Mouse (Mus musculus) urinary bladder, postnatal 4 days (tissue): Measurements from ENCODE around the gene Gpr21.
A peak's percentile ranks its signal among the peaks of the same experiment; 100 is the strongest.
"Not testable (repeated sequence)": the region's sequence is repeated elsewhere in the genome, so short reads cannot be mapped to it uniquely, and the experiment has no call there.

Experiments used
- DNase-seq, 2 experiments: peaks; one replicate each; pipeline ENCODE4 v3.0.0; 2021 to 2022; ENCODE audit warnings: low spot score in 2 of 2

Gene Gpr21

GRCm38 (mm10) chr2:37516030-37516710, at the start of gene Gpr21:
Gpr21 (plus strand) TSS chr2:37516332.
- DNase-seq, result no peak

GRCm38 (mm10) chr2:37479559-37479958, 36.6 kb upstream of the Gpr21 start:
- DNase-seq, result no peak

GRCm38 (mm10) chr2:37480039-37480438, 36.1 kb upstream of the Gpr21 start:
- no peak for DNase-seq

DNA sequence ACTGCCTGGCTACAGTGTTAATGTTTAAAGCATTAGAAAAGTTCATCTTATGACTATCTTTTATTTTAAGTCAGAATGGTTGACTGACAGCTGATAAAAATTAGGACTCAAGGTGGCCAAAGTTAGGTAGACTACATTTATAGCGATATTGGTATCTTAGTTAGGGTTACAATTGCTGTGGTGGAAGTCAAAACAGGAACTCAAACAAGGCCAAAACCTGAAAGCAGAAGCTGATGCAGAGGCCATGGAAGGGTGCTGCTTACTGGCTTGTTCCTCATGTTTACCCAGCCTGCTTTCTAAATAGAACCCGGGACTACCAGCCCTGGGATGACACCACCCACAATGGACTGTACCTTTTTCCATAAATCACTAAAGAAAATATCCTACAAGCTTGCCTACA, 32.0 kb upstream of the Gpr21 start:
- DNase-seq, result no peak

DNA sequence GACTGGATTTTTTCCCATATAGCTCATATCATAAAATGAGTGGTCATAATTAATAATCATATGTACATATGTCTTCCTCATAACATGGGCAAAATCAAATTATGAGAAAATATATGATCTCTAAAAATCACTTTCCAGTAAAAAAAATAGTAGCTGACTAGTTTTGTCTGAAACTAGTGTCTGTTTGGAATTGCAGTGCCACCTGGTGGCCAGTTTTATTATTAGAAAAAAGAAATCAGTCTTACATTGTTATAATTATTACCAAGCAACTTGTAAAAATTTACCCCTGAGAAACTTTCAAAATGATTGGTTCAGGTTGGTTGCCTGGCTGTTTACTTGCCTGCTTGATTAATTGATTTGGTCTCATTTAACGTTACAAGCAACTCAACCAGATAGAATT, 30.8 kb upstream of the Gpr21 start:
- no peak for DNase-seq

DNA sequence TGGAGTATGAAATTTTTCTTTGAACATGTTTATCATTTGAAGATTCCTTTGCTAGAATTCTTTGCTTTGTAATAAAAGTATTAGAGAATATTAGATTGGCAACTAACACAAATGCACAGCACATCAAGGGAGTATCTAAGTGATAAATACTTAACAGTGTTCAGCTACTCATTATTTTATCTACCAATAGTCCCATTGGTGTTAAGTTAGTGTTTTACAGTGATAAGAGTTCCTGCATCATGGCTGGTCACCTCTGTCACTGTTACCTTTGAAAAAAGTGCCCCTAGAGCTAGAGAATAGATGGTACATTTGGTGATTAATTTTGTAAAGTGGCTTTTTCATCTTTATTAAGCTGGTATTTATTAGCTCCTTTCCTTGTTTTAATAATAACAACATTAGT, 29.7 kb upstream of the Gpr21 start:
- no peak for DNase-seq

DNA sequence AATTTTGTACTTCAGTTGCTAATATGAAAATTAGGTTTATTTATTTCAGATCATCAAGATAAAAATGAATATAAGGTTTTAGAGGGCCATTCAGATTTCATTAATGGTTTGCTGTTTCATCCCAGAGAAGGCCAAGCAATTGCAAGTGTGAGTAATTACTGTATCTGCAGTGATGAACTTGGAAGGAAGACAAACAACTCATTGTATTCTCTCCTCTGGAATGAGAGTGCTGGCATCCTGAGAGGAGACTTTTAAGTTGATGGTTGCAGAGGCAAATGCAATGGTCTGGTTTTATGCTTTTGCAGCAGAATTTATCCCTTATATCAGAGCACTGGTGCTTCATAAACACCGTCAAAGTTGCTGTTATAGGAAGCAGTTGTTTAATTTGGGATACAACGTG, 27.2 kb upstream of the Gpr21 start:
- DNase-seq, result no peak

DNA sequence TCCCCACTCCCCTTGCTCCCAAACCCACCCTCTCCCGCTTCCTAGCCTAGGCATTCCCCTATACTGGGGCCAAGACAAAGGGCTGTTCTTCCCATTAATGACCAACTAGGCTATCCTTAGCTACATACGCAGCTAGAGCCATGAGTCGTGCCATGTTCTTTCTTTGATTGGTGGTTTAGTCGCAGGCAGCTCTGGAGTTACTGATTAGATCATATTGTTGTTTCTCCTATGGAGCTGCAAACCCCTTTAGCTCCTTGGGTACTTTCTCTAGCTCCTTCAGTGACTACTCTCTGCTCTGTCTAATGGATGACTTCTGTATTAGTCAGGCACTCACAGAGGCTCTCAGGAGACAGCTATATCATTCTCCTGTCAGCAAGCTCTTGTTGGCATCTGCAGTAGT, 18.8 kb upstream of the Gpr21 start:
- DNase-seq, result no peak

GRCm38 (mm10) chr2:37505856-37506255, 10.3 kb upstream of the Gpr21 start:
- not testable (repeated sequence) for DNase-seq

DNA sequence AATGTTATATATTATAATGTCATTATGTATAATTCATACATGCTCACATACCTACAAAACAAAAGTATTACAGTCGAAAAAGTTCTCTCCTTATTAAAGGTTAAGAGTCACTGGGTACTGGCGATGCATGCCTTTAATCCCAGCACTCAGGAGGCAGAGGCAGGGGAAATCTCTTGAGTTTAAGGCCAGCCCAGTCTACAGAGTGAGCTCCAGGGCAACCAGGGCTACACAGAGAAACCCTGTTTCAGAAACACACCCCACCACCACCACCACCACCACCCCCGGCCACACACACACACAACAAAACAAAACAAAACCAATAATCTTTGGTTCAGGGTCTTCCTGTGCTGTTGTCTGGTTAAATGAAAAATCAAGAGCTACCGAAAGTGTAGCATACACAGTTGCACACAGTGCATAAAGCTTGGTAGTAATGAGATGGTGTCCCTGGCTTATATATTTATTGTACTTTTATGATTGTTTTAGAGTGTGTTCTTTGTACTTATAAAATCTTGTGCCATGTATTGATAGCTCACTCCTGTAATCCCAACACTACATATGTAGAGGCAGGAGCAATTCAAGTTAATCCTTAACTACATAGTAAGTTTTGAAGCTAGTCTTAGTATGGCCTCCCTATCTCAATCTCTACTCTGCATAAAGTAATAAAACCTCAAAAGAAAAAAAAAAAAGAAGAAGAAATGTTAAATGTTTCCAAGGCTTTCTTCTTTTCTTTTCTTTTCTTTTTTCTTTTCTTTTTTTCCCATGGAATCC, 4.8 kb upstream of the Gpr21 start:
- no peak for DNase-seq

DNA sequence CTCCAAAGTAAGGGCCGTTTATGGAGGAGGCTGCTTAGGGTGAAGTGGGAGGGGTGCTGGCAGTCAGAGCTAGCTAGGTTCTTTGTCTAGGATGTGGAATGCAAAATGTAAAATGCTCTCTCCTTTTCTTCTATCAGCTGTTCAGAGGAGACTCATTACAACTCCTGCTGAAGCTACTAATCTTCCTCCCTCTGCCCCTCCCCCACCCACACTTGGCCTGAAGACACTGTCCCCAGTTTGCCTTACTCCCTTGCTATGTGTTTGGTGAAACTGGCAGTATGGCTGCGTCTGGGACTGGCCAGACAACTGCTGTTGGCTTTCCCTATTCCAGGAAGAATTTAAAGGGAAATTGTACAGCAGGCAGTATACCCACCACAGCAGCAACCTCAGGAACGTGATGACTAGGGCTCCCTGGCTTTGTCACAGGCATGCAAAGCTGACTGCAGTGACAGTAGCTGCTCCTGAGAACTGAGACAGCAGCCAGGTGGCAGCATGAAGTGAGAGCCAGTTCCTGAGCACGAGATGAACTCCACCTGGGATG, 860 bp downstream of the Gpr21 start:
- no peak for DNase-seq

DNA sequence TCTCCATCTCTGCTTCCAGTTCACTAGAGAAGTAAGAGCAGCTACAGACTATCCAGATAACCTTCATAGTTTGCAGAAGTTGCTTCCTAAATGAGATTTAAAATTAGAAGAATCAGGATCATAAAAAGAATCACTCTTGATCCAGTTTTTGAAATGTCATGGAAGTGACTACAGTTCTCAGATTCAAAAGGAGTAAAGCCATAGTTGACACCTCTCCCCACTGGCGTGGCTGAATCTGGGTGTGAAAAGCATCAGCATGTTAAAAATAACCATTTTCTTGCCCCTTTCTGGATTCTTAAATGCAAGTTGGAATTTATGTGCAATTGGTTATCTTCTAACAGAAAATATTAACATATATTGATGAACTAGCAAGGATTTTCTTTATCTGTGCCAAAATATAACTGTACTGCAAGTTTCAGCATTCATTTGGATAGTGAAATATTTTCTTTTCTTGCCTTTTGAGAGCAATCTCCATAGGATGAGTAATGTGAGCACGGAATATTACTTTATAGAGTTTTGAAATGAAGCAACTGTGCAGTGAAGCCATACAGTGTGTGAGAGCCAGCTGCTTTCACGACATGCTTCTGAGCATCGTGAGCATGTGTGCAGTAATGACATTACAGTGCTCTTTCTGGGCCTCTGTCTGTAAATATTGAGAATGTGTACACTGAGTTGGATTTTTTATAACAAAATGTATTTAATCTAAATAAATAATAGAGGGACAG, 2.6 kb downstream of the Gpr21 start:
- no peak for DNase-seq

DNA sequence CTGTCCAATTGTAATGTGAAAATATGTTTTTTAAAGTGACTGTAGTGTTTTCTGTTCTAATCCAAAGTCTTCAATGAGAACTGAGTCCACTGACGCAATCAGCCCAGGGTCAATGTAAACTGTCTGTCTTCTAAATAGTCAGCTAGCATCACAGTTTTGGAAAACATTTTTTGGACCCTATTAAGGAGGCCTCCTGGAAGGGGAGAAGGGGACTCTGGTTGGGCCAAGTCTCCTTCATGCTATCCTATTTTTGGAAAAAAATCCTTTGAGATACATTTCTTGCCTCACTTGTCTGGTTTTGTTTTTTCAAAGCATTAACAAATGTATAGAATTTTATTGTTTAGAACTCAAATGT, 3.1 kb downstream of the Gpr21 start:
- no peak for DNase-seq

GRCm38 (mm10) chr2:37527587-37527986, 11.5 kb downstream of the Gpr21 start:
- no peak for DNase-seq

DNA sequence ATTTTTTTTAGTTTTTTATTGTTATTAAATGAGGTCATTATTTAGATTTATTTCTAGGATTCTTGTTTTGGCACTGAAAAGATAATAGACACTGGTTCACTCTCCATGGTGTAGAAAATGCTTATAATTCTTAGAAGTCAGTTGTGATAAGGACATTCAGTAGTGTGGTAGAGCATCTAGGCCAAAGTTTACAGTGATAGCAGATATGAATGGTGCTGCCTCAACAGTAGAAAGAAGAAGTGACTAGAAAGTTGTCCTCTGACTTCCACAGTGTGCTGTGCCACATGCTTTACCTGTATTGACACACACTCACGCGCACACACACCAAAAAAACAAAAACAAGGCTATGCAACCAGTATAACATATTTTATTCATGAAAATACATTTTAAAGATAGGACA, 13.3 kb downstream of the Gpr21 start:
- DNase-seq, result no peak

DNA sequence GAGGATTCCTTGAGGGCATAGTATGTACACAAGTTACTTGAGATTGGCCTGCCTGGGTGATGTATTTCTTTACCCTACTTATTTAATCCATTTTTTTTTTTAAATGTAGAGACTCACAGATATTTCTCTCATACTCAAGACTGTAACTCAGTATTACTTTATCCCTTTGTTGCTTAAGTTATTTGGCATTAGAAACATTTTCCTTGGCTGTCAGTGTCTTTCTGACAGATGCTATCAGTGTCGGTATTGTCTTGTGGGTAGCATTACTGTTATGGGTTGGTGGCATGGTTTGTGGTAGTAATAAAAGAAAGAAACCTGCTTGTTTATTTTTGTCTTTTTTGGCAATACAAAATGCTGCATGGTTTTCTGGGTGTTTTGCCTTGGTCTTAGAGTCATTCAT, 14.6 kb downstream of the Gpr21 start:
- no peak for DNase-seq

DNA sequence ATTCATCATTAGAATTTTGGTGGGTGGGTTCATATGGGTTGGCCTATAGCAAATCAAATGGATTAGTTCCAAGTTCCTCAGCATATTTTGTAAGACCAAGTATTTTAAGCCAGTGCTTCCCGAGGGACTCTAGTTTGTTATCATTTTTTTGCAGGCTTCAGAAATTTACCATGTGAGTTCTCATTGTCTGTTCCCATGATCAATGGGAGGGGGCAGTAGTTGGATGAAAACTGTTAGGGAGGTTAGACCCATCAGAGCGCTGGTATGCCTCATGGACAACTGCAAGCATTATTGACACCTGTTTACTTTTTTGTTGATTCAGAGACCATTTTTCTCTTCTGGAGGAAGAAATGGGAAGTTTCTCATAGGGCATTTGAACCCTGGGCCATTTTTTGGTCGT, 15.5 kb downstream of the Gpr21 start:
- no peak for DNase-seq

DNA sequence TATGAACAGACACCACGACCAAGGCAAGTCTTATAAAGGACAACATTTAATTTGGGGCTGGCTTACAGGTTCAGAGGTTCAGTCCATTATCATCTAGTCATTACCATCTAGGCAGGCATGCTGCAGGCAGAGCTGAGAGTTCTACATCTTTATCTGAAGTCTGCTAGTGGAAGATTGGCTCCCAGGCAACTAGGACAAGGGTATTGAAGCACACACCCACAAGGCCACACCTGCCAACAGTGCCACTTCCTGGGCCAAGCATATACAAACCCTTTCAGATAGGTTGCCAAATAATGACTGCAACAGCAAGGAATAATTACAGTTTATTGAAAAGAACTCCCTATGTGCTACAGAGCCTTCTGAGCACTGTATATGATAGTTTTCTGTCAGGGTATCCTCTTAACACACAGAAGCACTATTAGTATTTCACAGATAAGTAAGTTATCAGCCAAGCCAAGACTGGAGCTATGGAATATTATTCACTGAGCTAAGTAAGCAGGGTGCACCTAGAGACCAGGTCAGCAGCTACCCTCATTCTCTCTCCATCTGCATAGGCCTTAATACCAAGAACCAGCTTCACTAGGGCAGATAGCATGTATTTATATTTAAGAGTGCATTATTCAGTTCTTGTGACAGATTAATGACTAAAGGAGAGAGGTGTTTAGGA, 33.3 kb downstream of the Gpr21 start:
- DNase-seq, result no peak

GRCm38 (mm10) chr2:37556366-37556765, 40.2 kb downstream of the Gpr21 start:
- DNase-seq, result no peak

DNA sequence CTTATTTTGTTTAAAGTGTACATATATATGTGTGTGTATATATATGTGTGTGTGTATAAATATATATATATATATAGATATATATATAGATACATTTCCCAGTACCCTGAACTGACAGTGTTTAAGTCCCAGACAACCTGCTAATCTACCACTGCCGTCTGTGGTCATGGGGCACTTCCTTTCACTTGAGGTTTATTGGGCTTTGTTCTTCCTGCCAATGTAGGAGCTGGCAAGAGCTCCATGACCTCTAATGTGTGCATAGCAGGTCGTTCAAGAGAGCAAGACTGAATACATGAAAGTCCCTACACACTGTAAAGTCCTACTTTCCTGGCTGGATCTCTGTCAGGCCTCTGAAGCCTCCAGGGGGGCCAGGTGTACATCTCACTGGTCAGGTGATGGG, 49.4 kb downstream of the Gpr21 start:
- no peak for DNase-seq

GRCm38 (mm10) chr2:37566035-37566434, 49.9 kb downstream of the Gpr21 start:
- no peak for DNase-seq

- peak in 1 of 2 experiments; percentile 24 for DNase-seq
These were observed 53.8 kb downstream of the Gpr21 start for GRCm38 (mm10) chr2:37569888-37570287.
